Mouse (Mus musculus): ENCODE data around the gene Hoxd4.

Hoxd4 gene

DNA sequence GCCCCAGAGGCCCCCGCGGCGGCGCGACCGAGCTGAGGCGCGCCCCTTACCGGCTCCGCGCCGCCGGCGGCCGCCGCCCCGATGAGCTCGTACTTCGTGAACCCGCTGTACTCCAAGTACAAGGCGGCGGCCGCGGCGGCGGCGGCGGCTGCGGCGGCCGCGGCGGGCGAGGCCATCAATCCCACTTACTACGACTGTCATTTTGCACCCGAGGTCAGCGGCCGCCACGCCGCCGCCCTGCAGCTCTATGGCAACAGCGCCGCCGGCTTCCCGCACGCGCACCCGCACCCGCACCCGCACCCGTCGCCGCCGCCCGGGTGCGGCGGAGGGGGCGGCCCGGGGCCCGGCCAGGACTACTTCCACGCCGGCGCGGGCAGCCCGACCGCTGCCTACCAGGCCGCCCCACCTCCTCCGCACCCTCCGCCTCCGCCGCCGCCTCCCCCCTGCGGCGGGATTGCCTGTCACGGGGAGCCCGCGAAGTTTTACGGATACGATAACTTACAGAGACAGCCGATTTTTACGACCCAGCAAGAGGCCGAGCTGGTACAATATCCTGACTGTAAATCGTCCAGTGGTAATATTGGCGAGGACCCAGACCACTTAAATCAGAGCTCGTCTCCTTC is 6.2 kb upstream of the Hoxd4 start:
- no peak for DNase-seq (ENCODE audit: low read depth, low spot score)

DNA sequence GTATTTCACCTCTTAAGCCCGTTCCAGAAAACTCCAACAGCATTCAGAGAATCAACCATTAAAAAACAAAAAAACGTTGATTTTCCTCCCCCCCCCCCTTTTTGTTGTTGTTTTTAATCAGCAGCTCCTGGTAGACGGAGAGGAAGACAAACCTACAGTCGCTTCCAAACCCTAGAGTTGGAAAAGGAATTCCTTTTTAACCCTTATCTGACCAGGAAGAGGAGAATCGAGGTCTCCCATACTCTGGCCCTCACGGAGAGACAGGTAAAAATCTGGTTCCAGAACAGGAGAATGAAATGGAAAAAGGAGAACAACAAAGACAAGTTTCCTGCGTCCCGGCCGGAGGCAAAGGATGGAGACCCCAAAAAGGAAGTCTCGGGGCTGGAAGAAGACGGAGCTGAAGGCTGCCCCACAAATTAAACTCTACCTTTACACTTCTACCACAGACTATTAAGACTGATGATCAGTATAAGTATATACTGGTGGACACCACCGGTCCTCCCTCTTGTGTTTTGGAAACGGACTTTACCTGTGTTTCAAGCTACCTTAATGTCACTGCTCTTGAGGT is 5.3 kb upstream of the Hoxd4 start:
- no peak for DNase-seq (ENCODE audit: low read depth, low spot score)

DNA sequence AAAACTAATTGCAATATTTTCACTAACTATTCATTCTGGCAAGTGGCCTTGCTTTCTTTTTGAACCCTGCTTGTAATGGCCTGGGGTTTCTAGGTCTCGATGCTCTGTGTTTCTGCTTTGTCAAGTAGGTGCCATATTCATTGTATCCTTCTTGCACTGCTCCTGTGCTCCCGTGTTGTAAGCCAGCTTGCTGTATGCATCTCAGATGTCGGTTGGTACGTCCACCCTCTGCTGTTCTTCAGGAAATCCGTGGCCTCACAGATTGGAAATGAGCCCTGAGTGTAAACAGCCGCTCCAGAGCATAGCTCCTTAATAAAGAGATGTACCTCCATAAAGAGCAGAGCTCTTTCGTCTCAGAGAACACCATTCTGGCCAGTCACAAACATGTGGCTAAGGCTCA is 4.1 kb upstream of the Hoxd4 start:
- DNase-seq (ENCODE audit: low read depth, low spot score), result no peak

DNA sequence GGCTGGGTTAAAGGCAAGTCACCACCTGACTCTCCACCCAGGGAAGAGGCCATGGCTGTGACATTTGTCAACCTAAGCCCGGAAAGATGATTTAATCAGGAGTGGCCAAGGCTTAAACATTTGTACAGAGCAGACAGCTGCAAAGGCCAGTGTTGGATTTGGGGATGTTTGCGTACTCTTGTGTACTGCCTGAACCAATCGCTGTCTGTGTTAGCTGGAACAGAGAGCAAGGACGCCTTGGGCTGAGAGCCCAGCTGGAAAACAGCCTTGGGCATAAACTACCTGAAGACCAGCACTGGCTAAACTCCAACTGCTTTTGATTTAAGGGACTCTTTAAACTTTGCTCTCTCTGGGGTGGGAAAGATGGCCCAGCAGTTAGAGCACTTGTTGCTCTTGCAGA is 3.1 kb upstream of the Hoxd4 start:
- no peak for DNase-seq (ENCODE audit: low read depth, low spot score)

GRCm38 (mm10) chr2:74709465-74710419 is 2.0 kb upstream of the Hoxd4 start:
- no peak for DNase-seq (ENCODE audit: low read depth, low spot score)

GRCm38 (mm10) chr2:74710929-74711543 is 693 bp upstream of the Hoxd4 start:
- DNase-seq (ENCODE audit: low read depth, low spot score), result no peak

GRCm38 (mm10) chr2:74713239-74714150 is 1.8 kb downstream of the Hoxd4 start:
- no peak for DNase-seq (ENCODE audit: low read depth, low spot score)

DNA sequence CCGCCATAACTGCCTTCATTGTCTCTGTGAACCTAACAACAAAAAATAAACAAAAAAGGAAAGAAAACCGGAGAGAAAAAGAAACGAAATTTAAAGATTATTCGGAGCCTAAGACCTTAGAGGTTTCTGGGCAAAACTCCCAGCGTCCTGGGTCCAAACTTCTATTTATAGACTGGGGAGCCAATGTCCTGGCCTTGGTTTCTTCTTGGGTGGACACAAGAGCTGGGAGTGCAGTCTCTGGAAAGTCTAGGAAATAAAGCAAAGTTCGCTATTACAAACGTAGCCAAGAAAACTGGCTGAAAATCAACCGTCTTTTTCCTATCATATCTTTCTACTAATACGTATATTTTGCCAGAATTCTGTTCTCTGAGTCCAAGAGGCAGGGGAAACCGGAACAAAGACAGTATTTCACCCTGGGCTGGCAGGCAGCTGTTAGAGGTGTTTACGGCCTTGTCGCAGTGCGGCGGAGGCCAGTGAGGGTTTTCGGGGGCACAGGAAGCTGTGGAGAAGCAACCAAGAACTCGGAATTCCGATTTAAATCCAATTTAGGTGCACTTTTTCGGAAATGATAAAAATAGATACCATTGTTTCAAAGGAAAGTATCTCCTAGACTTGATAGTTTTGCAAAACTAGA is 2.5 kb downstream of the Hoxd4 start:
- DNase-seq (ENCODE audit: low read depth, low spot score), result no peak

DNA sequence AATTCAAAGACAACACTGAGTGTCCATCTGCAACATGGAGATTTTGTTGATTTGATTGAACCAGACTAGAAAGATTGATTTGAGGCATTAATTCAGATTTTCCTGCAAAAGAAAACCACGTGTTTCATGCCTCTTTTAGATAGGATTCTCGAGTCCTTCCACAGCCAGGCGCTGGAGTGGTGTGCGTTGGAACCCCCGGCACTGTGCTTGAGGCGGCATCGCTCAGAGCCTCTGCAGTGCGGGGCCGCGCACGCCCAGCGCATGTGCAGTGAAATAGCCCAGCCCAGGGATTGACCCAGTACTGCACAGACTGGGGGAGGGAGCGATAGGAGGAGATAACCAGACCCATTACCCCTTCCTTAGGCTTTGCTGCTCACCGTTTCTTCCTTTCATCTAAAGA is 3.2 kb downstream of the Hoxd4 start:
- DNase-seq (ENCODE audit: low read depth, low spot score), result no peak

- DNase-seq (ENCODE audit: low read depth, low spot score), result peak; percentile 77
Measured at GRCm38 (mm10) chr2:74715504-74716241, 3.9 kb downstream of the Hoxd4 start.

- no peak for DNase-seq (ENCODE audit: low read depth, low spot score)
Measured at GRCm38 (mm10) chr2:74720384-74720783, 8.7 kb downstream of the Hoxd4 start.

DNA sequence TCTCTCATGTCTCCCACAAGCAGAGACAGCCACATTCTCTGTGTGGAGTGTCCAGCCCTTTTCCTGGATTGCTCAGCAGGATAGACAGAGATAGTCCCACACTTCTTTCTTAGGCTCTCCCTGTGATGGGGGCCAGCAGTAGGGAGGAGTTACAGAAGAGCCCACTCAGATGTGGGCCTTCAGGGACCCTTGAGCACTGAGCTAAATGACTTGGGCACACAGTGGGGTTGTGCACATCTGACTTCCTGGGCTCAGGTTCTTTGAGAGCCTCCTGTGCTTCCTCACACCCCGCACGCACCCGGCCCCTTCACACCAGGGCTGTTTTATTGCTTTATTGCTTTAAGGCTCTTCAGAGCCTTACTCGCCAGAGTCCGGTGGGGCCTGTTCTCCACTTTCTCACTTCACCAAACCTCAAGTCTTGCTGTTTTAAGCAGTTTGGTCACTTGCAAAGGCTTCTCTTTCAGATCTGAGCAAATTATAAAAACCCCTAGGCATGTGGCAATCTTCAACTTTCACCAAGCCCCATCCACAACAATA is 9.3 kb downstream of the Hoxd4 start:
- no peak for DNase-seq (ENCODE audit: low read depth, low spot score)

- no peak for DNase-seq (ENCODE audit: low read depth, low spot score)
Measured at GRCm38 (mm10) chr2:74721882-74722281, 10.2 kb downstream of the Hoxd4 start.

GRCm38 (mm10) chr2:74722949-74723348 is 11.2 kb downstream of the Hoxd4 start:
- no peak for DNase-seq (ENCODE audit: low read depth, low spot score)

- DNase-seq (ENCODE audit: low read depth, low spot score), result no peak
Measured at GRCm38 (mm10) chr2:74724244-74725015, 12.7 kb downstream of the Hoxd4 start.

GRCm38 (mm10) chr2:74725171-74725570 is 13.4 kb downstream of the Hoxd4 start:
- DNase-seq (ENCODE audit: low read depth, low spot score), result no peak

DNA sequence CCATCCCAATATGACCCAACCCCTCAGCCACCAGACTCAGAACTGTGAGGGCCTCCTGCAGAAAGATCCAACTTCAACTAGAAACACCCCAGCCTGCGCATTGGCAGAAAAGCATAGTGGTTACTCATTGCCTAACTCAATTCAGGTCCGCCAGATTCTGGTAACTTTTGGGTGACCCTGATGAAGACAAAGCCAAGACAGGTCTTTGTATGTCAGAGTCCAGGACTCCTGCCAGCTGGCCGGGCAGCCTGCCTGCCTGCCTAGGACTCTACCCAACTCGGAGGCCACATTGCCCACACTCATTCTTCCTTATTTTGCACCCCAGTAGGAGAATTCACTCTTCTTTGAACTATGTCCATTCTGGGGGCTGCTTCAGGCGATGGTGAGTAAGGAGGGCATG is 14.8 kb downstream of the Hoxd4 start, which contains the start of gene Gm28230:
TSS of gene Gm28230 (plus strand) at position 178 of the 400 bp plus-strand sequence.
- no peak for DNase-seq (ENCODE audit: low read depth, low spot score)

DNA sequence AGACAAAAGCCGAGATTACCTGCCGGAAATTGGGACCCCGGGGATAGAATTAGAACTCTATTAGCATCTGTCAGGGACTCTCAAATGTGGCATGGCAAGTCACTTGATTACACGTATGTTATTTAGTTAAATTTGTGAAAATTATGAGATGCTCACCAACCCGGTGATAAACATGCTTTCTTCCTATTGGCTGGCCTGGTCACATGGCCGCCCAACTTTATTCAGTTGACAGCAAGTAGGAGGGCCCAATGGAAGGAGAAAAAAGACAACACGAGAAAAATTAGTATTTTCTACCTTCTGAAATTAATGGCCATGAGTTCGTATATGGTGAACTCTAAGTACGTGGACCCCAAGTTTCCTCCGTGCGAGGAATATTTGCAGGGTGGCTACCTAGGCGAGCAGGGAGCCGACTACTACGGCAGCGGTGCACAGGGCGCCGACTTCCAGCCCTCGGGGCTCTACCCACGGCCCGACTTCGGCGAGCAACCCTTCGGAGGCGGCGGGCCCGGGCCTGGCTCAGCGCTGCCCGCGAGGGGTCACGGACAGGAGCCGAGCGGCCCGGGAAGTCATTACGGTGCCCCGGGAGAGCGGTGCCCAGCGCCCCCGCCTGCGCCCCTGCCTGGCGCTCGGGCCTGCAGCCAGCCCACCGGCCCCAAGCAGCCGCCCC is 15.4 kb downstream of the Hoxd4 start:
- no peak for DNase-seq (ENCODE audit: low read depth, low spot score)
